Mouse (Mus musculus) ovary, postnatal 14 days (tissue): ENCODE data around the gene Klre1.
"Not testable (repeated sequence)": the region's sequence is repeated elsewhere in the genome, so short reads cannot be mapped to it uniquely, and the experiment has no call there.

Experiments used
- DNase-seq: peaks from one replicate; pipeline ENCODE4 v3.0.0; 2022; ENCODE audit warnings: low spot score

Gene Klre1

GRCm38 (mm10) chr6:129583014-129583413 is 5.3 kb downstream of the Klre1 start:
- no peak for DNase-seq

GRCm38 (mm10) chr6:129591508-129591907 is 13.8 kb downstream of the Klre1 start, which contains the start of gene Klrd1:
TSS of gene Klrd1 (plus strand) at chr6:129591782.
- no peak for DNase-seq

- no peak for DNase-seq
Observed at GRCm38 (mm10) chr6:129608372-129608771, 30.7 kb downstream of the Klre1 start.

- no peak for DNase-seq
Observed at GRCm38 (mm10) chr6:129623735-129624134, 46.0 kb downstream of the Klre1 start, which contains the start of gene Klrk1. TSS of gene Klrk1 (minus strand) at chr6:129623864.

- DNase-seq: not testable (repeated sequence)
Observed at GRCm38 (mm10) chr6:129631046-129631445, 53.3 kb downstream of the Klre1 start.
